Mouse (Mus musculus) adrenal gland, adult 10 weeks (tissue): Measurements from ENCODE around the gene Akr1c6. TPM values are rescaled to one million over a fixed set of nuclear protein-coding genes. Genes with fewer than 3 reads are reported as not detected.

Experiments
- polyA plus RNA-seq: library from polyadenylated mRNA; stranded (reverse); fragments of 350-450 nt; fragmentation: Illumina TruSeq; extraction: RNeasy Lipid Tissue Mini Kit (QIAGEN cat#74804); gene quantifications from one replicate; pipeline ENCODE4 v1.2.3, GENCODE M21; 2014; ENCODE audit warnings: low read depth, low replicate concordance

Gene Akr1c6
- polyA plus RNA-seq = not detected

GRCm38 (mm10) chr13:4434006-4434405 lies at the start of gene Akr1c6:
Gene Akr1c6 (plus strand): TSS chr13:4434306.

Other genes starting within 250 kb of the Akr1c6 start
- 95.5 TPM for gene Akr1c13, start 243.2 kb upstream of the Akr1c6 start, polyA plus RNA-seq
- gene Akr1c19, start 205.6 kb upstream of the Akr1c6 start, polyA plus RNA-seq = 0.64 TPM
- gene Akr1c12, start 154.9 kb upstream of the Akr1c6 start, polyA plus RNA-seq = 2.3 TPM
- 1.0 TPM for gene Akr1c20, start 89.0 kb downstream of the Akr1c6 start, polyA plus RNA-seq
- gene Akr1c21, start 139.8 kb downstream of the Akr1c6 start, polyA plus RNA-seq = not detected
- gene Akr1e1, start 174.9 kb downstream of the Akr1c6 start, polyA plus RNA-seq = 60.2 TPM